Mouse (Mus musculus) embryo, embryonic 11.5 days (tissue): ENCODE results near the gene Fkbp3.
"Not testable (repeated sequence)": the region's sequence is repeated elsewhere in the genome, so short reads cannot be mapped to it uniquely, and the experiment has no call there.

ENCODE experiments used
- DNase-seq: peaks from one replicate; pipeline ENCODE4 v3.0.0-alpha.2; 2012; ENCODE audit warnings: low read depth, low spot score

Fkbp3 gene

DNA sequence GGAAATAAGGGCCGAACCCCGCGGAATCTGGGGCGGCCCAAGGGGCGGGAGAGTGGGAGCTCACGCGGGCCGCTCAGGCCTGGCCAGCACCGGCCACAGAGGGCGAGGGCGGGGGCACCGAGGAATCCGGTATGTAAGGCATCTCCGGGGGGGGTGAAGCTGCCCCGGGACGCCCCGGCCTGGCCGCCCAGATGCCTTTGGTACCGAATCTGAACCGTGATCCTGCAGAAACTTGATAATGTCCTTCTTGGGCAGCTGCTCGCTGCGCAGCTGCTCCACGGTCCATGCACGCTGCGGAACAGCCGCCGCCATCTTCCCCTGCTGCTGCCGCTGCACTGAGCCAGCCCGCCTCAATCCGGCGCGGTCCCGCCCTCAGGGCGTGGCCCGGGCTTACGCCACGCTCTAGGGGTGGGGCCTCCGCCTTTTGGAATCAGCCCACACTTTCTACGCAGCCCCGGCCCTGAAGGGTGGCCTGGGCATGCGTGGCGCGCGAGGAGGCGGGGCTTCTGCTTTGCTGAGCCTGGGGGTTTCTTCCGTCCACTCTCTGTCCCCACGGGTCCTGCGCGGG is at the start of gene Fkbp3:
Gene Fkbp3, minus strand, starts transcription at position 397 of the 568 bp plus-strand sequence.
- DNase-seq: peak; percentile 96

DNA sequence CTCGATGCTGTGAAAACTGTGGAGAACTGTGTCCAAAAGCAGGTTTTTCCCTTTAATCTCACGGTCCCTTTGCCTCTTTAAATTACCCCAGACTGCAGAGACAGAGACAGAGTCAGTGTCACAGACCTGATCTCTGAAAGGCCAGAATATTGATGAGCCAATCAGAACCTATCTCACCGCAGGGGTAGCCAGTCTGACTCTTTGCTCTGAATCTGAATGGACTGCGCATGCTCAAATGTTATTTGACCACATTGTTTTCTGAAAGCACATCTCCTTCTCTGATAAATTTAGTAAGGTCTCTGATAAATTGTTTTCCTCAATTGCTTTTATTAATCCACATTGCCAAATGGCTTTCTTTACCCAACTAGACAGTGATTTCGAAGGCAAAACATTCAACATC is 45.6 kb upstream of the Fkbp3 start:
- no peak for DNase-seq

DNA sequence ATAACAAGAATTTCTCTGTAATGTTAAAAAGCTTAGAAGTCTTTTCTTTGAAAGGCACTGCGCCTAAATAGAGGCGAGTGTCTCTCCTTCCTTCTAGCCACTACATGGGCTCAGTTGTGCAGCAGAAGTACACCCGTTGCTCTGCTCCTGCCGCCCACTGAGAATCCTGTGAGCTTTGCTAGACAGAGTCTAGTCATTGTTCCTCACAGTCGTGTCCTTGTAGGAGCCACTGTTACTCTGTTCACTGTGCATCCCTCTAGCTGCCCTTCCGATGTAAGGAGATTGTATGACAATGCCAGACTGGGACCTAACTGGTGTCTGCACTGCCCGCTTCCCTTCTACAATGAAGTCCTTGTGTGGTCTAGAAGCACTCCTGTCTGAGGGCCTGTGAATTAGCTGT is 45.2 kb upstream of the Fkbp3 start:
- no peak for DNase-seq

DNA sequence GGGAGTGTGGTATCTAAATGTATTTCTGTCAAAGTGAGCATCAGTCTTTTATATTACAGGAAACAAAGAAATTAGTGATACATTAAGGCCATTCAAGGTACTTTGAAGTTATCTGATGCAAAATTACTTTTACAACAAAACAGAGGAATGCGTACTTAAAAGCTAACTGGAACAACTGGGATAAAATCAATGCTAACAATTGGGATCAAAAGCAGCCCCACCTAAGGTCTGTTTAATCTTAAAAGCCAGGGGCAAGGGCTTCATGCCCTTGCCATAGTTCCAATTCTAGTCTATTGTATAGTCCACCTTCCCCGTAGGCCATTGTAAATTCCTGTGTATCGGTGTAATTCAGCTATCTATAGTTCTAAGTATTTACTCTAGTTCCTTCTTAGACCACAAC is 41.2 kb upstream of the Fkbp3 start:
- not testable (repeated sequence) for DNase-seq

DNA sequence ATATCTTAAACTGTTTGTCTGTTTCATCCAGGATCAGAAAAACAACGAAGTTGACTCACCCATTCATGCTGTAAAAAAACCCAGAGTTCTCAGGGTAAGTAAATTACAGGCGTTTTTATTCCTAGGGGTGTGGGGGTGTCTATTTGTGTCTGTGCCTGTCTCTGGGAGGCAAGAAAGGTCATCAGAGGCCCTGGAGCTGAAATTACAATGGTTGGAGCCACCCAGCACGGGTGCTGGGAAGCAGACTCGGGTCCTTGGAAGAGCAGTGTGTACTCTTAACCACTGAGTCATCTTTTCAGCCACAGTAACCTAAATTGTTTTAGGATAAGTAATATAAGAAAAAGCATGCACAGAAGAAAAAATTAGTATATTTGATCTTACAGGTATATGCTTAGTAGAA is 40.1 kb upstream of the Fkbp3 start:
- DNase-seq: no peak

DNA sequence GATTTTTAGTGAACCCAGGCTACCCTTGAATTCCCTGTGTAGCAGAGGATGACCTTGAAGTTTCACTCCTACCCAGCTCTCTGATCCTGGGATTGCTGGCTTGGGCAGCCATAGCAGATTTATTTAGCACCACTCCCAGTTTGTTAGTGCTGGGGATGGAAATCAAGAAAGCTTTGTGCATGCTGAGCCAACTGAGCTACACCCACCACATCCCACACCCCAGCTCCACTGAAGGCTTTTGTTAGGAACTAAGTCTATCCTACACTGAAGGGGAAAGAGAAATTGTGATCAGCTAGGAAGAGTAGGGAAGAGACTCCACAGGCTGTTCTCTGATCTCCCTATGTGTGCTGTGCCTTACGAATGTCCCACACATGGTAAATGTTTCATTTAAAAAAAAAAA is 39.0 kb upstream of the Fkbp3 start:
- no peak for DNase-seq

DNA sequence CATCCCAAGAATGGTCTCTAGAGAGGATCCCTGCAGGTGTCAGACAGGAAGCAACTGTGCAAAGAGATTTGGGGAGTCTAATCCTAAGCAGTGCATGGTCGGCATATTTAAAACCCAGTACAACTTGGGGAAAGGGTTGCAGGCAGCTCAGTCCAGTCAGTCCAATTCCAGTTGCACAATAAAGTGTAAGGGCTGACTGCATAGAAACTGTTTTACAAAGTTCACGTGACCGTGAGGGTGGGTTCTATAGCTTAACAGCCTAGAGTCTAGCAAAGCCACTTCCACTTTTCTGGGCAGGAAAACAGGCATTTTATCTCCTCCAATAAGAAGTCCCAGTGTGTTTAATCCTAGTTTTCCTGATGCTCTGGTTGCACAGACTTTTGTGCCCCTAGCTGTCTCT is 37.7 kb upstream of the Fkbp3 start:
- no peak for DNase-seq

DNA sequence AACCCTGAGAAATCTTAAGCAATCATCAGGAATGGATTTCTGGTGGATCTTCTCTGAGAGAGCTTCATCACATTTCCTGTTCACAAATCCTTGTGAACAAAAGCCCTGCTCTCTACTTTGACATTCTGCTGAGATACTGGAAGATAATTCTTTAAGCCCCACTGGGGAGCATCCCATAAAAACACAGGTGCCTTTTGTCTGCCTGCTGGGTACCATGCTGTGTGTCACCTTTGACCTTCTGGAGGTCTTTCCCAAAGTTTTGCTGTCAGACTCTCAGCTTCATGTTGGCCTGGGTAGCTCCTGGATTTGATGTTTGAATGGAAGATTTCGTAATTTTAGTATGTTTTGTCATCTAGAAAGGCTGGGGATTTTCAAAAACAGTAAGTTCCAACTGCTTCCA is 34.9 kb upstream of the Fkbp3 start:
- DNase-seq: no peak

DNA sequence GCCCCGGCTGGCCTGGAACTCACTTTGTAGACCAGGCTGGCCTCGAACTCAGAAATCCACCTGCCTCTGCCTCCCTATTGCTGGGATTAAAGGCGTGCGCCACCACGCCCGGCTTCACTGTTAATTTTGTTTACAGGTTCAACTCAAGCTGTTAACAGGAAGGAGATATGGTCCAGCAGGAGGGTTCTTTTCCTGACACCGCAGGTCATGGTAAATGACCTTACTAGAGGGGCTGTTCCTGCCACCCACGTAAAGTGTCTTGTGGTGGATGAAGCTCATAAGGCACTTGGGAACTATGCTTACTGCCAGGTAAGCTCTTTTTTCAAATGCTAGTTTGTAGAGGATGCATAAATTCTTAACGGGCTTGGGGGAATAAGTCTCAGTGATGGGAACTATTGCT is 3.1 kb upstream of the Fkbp3 start:
- DNase-seq: no peak

DNA sequence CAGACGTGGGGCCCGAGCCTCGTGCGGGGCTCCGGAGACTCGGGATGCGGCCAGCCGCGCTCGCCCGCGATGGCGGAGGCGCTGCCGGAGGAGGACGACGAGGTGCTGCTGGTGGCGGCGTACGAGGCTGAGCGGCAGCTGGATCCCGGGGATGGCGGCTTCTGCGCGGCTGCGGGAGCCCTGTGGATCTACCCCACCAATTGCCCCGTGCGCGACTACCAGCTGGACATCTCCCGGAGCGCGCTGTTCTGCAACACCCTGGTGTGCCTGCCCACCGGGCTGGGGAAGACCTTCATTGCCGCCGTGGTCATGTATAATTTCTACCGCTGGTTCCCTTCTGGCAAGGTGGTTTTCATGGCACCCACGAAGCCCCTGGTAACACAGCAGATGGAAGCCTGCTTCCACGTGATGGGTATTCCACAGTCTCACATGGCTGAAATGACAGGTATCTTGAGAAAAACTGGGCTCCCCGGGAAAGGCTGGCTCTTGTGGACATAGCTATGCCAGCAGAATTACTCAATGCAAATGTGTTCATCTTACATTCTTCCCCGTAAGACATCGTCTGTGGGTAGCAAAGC is 2.0 kb upstream of the Fkbp3 start:
- no peak for DNase-seq

DNA sequence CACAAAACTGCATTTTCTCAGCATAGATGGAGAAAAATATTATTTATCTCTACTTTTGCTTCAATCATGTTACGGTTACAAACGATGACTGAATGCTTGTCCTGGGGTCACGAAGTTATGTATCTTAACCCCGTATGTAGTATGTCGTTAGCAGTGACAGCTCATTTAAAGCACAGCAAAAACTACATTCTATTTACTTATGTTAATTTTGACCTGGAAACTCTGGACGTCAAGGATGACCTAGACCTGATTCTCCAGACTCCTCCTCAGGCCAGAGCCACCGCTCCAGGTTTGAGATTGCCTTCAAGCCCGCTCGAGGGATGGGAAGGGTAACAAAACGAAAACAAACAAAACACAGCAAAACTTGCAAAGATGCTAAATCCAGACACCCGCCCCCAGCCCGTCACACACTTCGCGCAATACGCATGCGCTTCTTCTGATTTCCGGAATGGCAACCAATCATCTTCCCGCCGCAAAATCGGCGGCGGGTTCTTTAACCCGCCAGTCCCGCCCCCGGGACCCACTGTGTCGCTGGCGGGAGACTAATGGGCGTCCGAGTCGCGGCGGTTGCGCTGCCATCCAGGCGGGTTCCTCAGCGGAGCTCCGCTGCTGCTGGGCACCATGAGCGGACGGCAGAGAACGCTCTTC is 1.4 kb upstream of the Fkbp3 start, which contains the start of gene Fancm:
Gene Fancm, plus strand, starts transcription at position 519 of the 648 bp plus-strand sequence.
- peak; percentile 87 for DNase-seq

DNA sequence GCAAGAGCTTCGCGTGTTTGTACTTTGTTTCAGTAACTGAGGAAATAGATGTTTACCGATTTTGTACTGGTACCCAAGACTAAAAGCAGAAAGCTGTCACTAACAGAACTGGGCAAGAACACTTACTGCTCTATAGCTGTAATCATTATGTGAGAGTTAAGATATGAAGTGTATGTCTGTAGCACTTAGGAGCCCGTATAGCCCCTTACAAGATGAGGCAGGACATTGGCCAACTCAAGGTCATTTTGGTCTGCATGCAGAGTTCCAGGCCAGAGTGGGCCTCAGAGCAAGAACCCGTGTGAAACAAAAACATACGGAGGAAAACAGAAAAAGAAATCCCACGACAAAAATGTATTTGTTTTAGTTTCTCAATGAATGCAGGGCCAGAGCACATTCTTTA is 844 bp upstream of the Fkbp3 start:
- no peak for DNase-seq

DNA sequence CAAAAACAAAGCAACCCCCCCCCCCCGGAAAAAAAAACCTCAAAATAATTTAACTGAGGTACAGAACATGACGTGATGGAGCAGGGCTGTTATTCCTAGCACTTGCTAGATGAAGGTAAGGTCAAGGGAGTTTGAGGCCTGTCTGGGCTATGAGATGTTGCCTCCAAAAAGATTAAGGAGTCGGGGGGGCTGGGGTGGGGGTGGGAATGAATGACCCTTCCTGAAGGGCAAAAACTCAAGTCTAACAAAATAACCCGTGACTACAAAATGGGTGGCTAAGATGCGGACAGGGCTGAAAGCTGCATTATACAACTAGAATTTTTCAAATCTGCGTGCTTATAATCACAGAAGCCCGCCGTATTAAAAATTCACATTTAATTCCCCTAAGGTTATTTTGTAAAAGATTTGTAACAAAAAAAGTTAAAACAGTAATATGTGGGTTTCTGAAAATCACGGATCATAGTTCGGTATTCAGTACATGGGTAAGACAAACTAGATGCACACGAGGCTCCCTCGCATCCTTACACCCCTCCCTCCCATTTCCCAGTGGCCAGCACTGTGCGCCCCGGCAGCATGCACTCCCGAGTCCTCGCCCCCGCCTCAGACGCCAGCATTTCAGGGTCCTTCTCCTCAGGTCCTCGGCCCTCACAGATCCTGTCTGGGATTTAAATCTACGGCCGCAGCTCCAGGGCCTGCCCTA is 746 bp downstream of the Fkbp3 start:
- no peak for DNase-seq

DNA sequence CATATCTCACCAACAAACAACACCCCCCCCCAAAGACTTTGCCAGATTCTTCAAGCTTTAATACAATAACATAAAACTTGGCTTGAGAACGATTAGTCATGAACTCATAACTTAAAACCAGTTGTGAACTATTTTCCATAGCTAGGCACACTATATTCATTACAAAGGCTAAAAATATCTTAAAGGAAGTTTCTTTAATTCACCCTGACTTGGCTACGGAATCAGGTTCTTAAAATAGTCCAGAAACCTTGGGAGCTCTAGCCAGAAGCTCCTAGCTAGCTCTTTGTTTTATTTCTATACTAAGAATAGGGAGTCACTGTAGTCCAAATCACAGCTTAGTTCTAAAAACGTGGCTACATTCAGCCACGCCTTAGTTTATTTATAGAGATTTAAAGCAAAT is 5.4 kb downstream of the Fkbp3 start:
- DNase-seq: no peak

DNA sequence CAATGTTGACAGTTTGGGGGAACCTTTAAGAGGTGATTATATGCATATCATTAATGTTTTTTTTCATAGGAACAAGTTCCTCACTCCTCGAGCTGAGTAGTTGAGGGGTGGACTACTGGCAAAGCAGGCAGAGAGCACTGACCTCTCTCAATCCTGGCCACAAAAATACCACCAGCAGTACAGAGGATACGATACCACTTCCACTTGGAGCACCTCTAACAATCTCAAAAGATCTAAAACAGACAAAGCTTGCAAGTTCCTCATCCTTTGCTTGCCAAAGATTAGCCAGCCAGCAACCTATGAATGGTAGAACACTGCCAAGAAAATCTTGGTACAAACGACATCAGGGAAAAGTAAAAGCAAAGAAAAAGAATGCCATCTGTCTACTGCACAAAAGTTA is 7.6 kb downstream of the Fkbp3 start:
- no peak for DNase-seq

DNA sequence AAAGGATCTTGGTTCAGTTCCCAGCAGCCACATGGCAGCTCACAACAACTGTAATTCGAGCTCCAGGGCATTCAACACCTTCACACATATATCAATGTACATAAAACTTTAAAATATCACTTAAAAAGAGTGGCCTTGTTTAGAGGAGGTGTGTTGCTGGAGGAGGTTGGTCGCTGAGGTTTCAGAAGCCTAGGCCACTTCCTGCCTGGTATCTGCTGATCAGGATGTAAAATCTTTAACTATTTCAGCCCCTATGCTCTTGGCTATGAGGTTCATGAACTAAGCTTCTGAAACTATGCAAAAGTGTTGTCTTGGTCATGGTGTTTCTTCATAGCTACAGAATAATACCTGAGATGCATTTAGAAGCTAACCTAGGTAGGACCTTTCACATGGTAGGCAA is 8.6 kb downstream of the Fkbp3 start:
- DNase-seq: no peak

DNA sequence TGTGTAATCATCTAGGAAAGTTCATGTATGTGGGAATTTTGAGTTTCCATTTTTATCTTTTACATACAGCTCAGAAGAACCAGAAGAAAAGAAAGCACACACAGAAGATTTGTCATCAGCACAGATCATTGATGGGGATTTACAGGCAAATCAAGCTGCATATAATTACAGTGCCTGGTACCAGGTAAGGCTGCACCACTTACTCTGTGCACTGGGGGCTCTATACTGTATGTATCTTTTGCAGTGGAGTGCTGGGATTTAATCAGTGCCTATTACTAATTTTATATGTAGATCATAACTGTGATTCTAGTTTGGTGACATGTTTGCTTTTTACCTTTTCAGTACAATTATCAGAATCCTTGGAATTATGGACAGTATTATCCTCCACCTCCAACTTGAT is 12.7 kb downstream of the Fkbp3 start:
- DNase-seq: no peak

DNA sequence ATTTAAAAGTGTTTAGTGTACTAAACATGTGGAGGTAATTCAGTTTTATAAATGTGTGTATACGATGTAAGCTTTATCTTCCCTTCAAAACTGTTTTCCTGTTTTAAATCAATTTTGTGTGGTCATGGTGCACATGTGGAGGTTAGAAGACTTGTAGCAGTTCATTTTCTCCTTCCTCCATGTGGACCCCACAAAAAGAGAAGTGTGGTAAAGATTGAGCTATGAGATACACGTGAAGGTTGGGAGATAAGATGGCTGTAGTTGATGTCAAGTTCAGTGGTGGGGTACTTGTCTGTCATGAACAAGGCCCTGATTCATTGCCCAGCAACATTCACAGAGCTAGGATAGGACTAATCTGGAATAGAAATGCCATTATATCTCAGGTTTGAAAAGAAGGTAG is 15.6 kb downstream of the Fkbp3 start:
- no peak for DNase-seq

DNA sequence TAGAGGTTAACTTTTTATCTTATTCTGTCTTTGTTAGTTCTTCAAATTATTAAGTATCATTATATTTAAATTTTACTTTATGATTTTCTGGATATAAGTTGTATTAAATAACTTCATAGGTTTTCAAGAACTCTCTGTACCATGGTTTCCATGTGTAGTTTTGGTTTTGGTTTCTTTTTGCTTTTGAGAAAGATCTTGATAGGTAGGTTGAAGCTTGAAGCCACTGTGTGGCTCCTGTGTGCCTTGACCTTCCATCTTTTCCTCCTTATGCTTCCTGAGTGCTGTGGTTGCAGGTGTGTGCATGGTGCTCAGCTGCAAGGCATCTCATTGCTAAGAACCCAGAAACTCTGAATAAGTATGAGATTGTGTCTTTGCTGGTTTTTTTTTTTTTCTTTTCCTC is 25.0 kb downstream of the Fkbp3 start:
- DNase-seq: no peak

DNA sequence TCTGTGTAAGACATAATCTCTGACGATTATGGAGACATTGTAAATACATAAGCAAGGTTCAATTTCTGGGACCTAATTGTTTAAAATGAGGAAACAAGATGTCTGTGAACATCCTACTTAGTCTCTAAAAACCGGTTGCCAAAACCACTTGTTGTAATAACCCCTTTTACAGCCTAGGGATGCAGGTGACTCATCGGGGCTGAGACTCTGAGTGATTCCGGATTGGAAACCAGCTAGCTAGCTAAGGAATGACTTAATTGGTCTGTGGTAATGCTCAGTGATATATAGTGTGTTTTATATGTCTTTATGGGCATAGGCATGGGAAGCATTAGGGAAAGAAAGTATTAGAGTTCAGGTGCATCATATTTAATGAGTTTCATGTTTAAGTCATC is 36.3 kb downstream of the Fkbp3 start:
- no peak for DNase-seq

DNA sequence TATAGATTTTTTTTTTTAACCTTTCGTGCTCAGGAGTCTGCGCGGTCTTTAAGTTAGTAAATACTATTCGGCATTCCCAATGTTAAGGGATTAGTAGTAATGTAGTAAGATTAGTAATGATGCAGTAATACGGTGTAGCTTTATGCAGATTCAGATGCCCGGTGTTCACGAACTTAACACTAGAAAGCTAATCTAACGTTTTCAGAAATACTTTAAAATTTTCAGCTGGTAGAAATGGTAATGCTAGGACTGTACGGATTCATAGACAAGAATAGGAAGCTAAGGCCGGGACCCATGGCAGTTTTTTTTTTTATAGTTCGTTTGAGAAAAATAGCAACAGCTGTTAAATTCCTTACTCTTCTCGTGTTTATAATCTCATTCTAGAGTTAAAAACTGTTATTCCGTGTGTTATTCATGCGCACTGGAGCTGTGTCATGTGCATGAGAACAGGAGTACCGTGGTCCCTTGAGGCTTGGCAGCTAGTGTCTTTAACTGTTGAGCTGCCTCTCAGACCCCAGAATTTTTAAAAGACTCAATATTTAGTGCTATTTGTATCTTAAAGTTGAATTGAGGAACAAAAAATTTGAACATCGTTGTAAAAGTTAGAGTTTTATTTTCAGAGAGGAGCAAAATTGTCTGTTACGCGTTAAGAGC is 36.8 kb downstream of the Fkbp3 start:
- DNase-seq: no peak

DNA sequence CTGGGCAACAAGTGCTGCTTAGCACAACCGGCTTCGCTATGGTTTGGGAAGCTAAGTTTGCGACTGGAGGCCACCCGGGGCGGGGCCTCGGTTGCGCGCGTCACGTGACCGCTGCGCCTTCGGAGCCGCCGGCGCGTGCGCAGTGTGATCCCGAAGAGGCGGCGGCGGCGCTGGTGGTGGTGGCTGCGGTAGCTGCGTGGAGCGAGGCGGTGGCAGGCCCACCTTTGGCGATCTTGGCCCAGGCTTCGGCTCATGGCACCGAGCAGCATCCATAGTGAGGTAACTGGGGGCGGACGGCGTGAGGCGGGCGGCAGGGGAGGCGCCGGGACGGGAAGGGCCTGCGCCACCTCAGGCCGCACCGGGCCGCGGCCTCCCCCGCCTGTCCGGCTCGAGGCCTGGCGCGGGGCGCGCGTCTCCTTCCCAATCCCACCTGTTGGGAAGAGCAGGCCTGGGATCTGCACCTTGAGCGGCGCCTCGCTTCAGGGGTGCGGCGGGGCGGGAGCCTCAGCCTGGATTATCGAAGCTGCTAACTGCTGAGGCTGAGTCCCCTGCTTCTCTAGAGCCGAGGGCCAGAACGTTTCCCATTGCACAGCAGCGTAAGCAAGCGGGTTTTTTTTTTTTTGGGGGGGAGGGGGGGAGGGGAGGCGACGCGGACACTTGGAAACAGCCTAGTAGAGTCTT is 37.5 kb downstream of the Fkbp3 start, which contains the start of gene Prpf39:
Gene Prpf39, plus strand, starts transcription at position 144 of the 681 bp plus-strand sequence.
- peak; percentile 85 for DNase-seq
